Mouse (Mus musculus) left cerebral cortex, adult 2 months (tissue): Measurements from ENCODE around the gene Piezo1. TPM values are rescaled to one million over a fixed set of nuclear protein-coding genes. Genes with fewer than 3 reads are reported as not detected.

Experiments
- DNase-seq, 2 experiments: peaks; one replicate each; pipeline ENCODE4 v3.0.0; 2021 to 2022; ENCODE audit warnings: low spot score in 2 of 2, mixed read lengths in 1 of 2; ENCODE audit errors: extremely low spot score in 1 of 2
- H3K27ac ChIP-seq: fragments of 200-600 bp; 2 replicates; pipeline ENCODE4 v1.8.1; 2022
- H3K4me3 ChIP-seq: fragments of 200-600 bp; 2 replicates; pipeline ENCODE4 v1.8.1; 2022
- CTCF ChIP-seq: fragments of 200-600 bp; IDR thresholded peaks from 2 replicates; pipeline ENCODE4 v1.8.1; 2022; ENCODE audit warnings: antibody characterized with exemption, mild to moderate bottlenecking, moderate library complexity
- intact Hi-C: fragments of 180-260 bp; cut with DNase I; formaldehyde crosslinking; loops from one replicate; pipeline ENCODE4 v1.15.1; 2025
- long read RNA-seq, 2 experiments: library from polyadenylated mRNA; stranded (forward); transcript quantifications; one replicate each; pipeline ENCODE4 v2.0.0; 2021; ENCODE audit warnings: borderline mapping rate in 2 of 2
- total RNA-seq, 2 experiments: library from RNA; stranded (reverse); gene quantifications; 2 replicates each; pipeline ENCODE4 v1.2.3; 2021

Gene Piezo1
- total RNA-seq: 1 to 10 TPM; 6.8 to 7.7 TPM
- long read RNA-seq, experiment 1, full-length matches to known transcripts: 1 of 4 reads
- long read RNA-seq, experiment 1, partial matches to known transcripts: 2 of 4 reads
- long read RNA-seq, experiment 1, other reads (novel, unspliced or antisense): 1 of 4 reads
- long read RNA-seq, experiment 2, partial matches to known transcripts: 1 of 3 reads
- long read RNA-seq, experiment 2, other reads (novel, unspliced or antisense): 2 of 3 reads

GRCm38 (mm10) chr8:122551265-122552051 is at the start of gene Piezo1:
TSS of gene Piezo1 (minus strand) at chr8:122551329.
- Histone ChIP-seq H3K27ac (peak within 1 kb of the TSS; percentile 53; the same call in 1 of the 2 replicates), H3K4me3 (peak within 1 kb of the TSS; percentile 52)
- intact Hi-C loops: loop anchor here (1.0 kb wide), 1 partner anchor 50 kb away; no protein-coding TSS in a partner anchor
- TF ChIP-seq CTCF: no peak; the same call in none of the 2 replicates
- DNase-seq: peak; percentile 76 to 86

- Histone ChIP-seq H3K27ac (no peak overlapping the region), H3K4me3 (no peak overlapping the region)
- DNase-seq: no peak
- TF ChIP-seq CTCF: no peak
- intact Hi-C loops: no loop called here
Measured at GRCm38 (mm10) chr8:122600666-122601065, 49.5 kb upstream of the Piezo1 start.

DNA sequence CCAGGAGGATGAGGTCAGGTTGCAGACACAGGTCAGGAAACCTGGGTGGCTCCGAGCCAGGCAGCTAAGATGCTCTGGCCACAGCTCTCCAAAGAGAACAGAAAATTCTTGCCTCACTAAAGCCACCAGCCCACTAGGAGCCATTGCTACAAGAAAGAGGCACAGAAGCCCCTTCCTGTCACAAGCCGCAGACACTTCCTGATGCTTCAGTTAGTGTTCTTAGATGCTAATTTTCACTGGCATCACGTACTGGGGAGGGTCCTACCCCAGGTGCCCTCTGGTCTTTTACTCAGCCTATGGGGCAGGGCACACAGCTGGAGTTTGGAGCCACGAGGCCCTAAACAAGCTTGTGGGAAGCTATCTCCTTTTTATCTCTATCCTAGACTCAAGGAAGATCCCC is 44.9 kb upstream of the Piezo1 start:
- H3K4me3 ChIP-seq: no peak overlapping the region
- intact Hi-C loops: no loop called here
- H3K27ac ChIP-seq: no peak overlapping the region
- no peak for DNase-seq
- no peak for TF ChIP-seq CTCF

GRCm38 (mm10) chr8:122593783-122594507 is 42.8 kb upstream of the Piezo1 start:
- Histone ChIP-seq H3K27ac (no peak overlapping the region), H3K4me3 (no peak overlapping the region)
- no peak for DNase-seq
- intact Hi-C loops: no loop called here
- TF ChIP-seq CTCF: no peak

GRCm38 (mm10) chr8:122593240-122593639 is 42.1 kb upstream of the Piezo1 start:
- no peak overlapping the region for H3K27ac ChIP-seq

DNA sequence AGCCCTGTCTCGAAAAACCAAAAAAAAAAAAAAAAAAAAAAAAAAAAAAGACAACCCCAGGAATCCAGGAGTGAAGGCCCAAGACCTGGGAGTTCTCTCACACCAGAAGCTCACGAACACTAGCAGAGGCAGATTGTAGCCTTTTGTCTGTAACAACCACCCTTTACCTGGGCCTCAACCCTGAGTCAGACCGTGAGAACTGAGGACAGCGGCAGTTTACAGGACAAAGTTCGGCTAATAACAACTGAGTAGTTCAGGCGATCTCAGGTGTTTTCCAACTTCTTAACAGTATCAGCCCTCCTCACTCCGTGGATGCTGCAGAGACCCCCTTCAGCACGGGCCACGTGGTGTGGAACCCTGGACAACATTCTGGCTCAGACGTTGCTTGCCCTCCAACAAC is 35.6 kb upstream of the Piezo1 start:
- intact Hi-C loops: no loop called here
- no peak overlapping the region for H3K27ac ChIP-seq
- no peak for TF ChIP-seq CTCF
- H3K4me3 ChIP-seq: no peak overlapping the region
- DNase-seq: no peak

More at GRCm38 (mm10) chr8:122593240-122593639, 42.1 kb upstream of the Piezo1 start:
- no peak overlapping the region for H3K4me3 ChIP-seq
- intact Hi-C loops: no loop called here
- TF ChIP-seq CTCF: no peak
- DNase-seq: no peak

GRCm38 (mm10) chr8:122586171-122586570 is 35.0 kb upstream of the Piezo1 start:
- DNase-seq: no peak
- no peak overlapping the region for H3K4me3 ChIP-seq
- intact Hi-C loops: no loop called here
- no peak overlapping the region for H3K27ac ChIP-seq
- no peak for TF ChIP-seq CTCF

GRCm38 (mm10) chr8:122585411-122585891 is 34.3 kb upstream of the Piezo1 start:
- no peak for DNase-seq
- TF ChIP-seq CTCF: no peak
- Histone ChIP-seq H3K4me3 (no peak overlapping the region), H3K27ac (no peak overlapping the region)
- intact Hi-C loops: no loop called here

- no peak overlapping the region for H3K4me3 ChIP-seq
- intact Hi-C loops: no loop called here
- H3K27ac ChIP-seq: no peak overlapping the region
- no peak for DNase-seq
- no peak for TF ChIP-seq CTCF
Measured at GRCm38 (mm10) chr8:122584981-122585380, 33.9 kb upstream of the Piezo1 start.

DNA sequence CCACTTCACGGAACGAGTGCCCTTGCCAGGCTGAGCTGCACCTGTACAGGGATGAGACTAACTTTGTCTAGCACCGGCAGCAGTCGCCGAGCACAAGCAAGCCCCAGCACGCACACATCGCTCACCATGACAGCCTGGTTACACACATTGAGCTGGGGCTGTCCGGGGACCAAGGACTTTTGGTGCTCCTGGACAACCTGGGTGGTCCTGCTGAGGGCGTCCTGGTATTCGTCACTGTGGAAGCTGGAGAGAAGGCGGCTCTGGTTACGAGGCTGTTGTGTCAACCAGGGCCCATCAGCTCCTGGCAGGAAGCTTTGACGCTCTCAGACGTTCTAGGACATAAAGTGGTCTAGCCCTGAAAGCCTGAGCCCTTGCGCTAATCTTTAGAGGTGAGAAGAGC is 29.8 kb upstream of the Piezo1 start:
- intact Hi-C loops: no loop called here
- Histone ChIP-seq H3K4me3 (no peak overlapping the region), H3K27ac (no peak overlapping the region)
- no peak for DNase-seq
- no peak for TF ChIP-seq CTCF

DNA sequence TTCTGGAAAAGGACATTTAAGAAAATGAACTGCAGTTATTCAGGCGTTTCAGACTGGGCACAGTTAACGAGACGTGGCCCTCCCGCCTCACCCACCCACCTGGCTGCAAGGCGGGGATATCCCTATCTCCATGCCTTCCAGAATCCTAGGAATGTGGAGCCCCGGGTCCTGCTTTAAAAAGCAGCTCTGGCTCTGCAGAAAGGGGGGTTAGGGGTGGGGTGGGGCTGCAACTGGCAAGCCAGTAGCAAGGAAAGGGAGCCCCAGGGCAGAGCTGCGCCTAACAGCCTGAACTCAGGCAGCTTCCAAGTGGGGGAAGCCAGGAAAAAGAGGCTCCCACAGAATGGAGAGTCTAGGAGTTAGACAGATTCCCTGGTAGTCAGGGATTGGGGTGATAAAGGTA is 28.1 kb upstream of the Piezo1 start:
- H3K27ac ChIP-seq: no peak overlapping the region
- no peak for TF ChIP-seq CTCF
- DNase-seq: no peak
- no peak overlapping the region for H3K4me3 ChIP-seq
- intact Hi-C loops: no loop called here

DNA sequence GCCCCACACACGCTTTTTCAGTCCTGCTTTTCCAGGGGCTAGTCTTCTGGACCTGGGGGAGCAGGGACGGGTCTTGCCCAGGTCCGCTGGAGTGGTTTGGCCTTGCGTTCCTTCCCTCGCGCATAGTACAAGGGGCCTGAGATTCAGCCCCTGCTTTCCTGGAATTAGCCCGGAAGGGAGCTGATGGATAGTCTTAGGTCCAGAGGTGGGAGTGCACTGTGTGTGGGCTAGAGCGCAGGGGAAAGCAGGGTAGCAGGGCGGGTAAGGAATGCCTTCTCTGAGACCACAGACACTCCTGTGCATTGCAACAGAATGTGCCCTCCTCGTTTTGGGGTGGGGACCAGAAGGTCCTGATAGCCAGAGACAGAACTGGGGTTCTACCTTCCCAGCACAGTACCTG is 26.0 kb upstream of the Piezo1 start:
- DNase-seq: no peak
- intact Hi-C loops: loop anchor here (2.0 kb wide), 1 partner anchor 34 kb away; the partner anchor contains the start of genes Galns and Trappc2l
- peak overlapping the region; percentile 78 for H3K4me3 ChIP-seq
- H3K27ac ChIP-seq: peak overlapping the region; percentile 92
- no peak for TF ChIP-seq CTCF
